Mouse (Mus musculus) kidney, adult 8-10 months (tissue): Measurements from ENCODE around the gene Cd5l.
"Not testable (repeated sequence)": the region's sequence is repeated elsewhere in the genome, so short reads cannot be mapped to it uniquely, and the experiment has no call there.

ENCODE experiments used
- DNase-seq, 2 experiments: peaks; one replicate each; pipeline ENCODE4 v3.0.0; 2022

The Cd5l gene

DNA sequence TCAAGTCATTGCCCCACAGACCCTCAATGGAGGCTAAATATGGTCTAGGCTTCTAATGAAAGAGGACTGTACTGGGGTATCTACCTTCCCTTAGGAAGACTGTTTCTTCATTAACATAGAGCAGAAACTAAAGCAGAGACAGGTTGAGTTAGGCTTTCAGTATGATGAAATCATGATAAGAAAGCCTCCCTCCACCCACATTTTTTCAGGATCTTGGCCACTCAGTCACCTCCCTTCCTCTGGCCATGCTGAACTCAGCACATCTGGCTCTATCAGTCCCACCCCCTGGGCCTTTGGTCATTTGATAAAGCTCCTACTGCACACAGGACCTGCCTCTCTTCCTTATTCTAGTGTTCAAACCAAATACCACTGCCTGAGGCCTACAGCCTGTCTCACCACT is at the start of gene Cd5l:
Cd5l (plus strand) TSS at position 301 of the 400 bp plus-strand sequence.
- no peak for DNase-seq

DNA sequence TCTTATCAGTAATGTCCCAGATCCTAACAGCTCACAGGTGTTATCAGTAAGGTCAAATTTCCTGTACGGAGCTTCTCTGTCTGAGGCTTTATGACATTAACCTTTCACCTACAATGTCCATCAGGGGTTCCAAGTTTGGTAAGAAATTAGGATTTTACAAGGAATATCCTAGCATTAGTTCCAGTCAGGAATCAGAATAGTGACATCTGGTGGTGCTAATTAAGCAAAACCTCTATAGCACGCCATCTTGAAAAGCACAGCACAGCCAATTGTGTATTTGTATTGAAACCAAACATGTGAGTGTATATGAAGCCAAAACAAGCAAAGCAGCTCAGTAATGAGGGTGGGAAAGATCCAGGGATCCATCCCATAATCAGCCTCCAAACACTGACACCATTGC is 47.8 kb upstream of the Cd5l start:
- no peak for DNase-seq

DNA sequence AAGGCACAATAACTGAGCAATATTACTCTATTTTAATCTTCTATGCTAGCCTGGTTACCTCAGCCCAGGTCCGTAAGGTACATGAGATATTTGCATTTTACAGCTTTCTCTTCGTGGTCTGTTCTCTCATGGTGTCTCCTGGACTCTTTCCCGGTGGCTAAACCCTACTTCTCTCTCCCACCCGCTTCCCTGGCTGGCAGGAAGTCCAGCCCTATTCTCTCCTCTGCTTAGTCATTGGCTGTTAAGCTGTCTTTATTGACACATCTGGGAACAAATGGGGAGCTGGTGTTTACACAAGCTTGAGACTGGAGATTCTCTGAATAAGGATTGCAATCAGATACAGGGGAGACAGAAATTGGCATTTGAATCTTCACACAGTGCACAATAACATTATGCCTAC is 35.1 kb upstream of the Cd5l start:
- no peak for DNase-seq

DNA sequence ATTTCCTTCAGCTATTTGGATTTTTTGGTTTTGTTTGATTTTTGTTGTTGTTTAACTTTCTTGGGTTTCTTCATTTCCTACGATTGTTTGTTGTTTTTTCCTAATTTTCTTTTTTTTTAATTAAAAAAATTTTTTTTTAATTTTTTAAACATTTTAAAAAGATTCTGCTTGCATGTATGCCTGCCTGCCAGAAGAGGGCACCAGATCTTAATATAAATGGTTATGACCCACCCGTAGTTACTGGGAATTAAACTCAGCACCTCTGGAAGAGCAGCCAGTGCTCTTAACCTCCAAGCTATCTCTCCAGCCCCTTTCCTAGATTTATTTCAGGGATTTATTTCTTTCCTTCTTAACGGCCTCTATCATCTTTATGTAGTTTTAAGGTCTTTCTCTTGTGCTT is 33.9 kb upstream of the Cd5l start:
- DNase-seq: no peak

DNA sequence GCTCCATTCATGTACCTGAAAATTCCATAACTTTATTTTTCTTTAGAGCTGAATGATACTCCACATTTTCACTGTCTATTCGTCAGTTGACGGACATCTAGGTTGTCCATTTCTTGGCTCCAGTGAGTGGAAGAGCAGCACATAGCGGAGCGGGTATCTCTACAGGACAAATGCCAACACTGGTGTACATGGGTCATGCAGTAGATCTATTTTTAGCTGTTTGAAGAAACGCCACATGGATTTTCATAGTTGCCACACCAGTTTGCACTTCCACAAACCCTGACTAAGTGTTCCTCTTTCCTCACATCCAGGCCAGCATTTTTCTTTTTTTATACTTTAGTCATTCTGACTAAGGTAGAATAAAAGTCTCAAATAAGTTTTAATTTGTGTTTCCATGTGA is 19.8 kb upstream of the Cd5l start:
- DNase-seq: no peak

DNA sequence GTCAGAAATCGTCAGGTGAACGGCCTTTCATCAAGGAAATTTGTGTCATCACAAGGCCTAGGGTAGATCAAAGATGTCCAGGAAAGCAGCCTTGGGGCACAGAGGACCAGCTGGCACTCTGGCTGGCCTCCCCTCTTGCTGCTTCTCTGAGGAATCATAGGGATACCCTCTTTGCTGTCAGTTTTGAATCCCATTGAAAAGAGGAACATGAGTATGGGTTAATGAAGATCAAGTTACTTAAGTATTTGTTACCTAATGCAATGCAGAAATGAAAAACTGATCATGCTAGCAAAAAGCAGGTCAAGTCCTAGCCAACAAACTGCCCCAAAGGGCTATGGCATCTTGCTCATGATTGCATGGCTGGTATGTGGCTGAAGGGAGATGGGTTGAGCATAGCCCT is 6.7 kb upstream of the Cd5l start:
- not testable (repeated sequence) for DNase-seq

DNA sequence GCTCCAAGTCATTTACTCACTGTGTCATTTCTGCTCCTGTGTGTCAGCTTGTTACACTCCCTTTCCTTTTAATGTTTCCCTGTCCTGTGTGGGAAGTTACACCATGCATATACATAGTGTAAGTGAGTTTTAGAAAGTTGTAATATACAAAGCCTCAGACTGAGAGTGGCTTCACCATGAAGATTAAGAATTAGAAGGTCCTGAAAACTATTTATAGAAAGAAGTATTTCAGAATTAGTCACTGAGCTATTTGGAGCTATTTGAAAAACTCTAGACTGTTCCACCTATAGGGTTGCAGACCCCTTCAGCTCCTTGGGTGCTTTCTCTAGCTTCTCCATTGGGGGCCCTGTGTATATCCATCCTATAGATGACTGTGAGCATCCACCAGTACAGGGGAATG is 1.5 kb downstream of the Cd5l start:
- DNase-seq: no peak

DNA sequence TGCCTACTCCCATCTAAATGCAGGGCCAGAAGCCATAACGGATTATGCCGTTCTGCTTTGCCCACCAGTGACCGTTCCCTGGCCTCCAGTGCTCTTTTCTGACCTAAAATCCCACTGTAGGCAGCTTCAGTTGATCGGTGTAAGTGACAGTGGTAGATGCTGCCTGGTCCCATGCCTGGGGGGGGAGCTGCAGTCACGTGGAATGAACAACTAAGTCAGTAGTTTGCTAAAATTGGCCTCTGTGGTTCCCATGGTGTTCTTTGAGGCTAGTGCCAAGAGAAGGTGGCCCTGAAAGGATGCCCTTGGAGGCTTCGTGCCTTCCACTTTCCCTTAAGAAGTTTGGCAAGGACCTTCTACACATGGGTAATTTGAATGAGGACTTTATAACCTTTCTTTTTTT is 2.8 kb downstream of the Cd5l start:
- no peak for DNase-seq

DNA sequence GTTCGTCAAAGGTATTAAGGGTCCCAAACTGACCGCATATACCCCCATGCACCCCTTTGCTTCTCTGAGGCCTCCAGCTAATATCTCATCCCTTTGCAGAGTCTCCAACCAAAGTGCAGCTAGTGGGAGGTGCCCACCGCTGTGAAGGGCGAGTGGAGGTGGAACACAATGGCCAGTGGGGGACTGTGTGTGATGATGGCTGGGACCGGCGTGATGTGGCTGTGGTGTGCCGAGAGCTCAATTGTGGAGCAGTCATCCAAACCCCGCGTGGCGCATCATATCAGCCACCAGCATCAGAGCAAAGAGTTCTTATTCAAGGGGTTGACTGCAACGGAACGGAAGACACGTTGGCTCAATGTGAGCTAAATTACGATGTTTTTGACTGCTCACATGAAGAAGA is 8.0 kb downstream of the Cd5l start:
- DNase-seq: no peak

GRCm38 (mm10) chr3:87367511-87367910 is 9.8 kb downstream of the Cd5l start:
- no peak for DNase-seq

- DNase-seq: no peak
Measured at GRCm38 (mm10) chr3:87369181-87369580, 11.5 kb downstream of the Cd5l start.

GRCm38 (mm10) chr3:87376195-87377165 is 18.8 kb downstream of the Cd5l start, which contains the start of gene Fcrl1:
Fcrl1 (plus strand) TSS chr3:87376387.
- DNase-seq: no peak

- DNase-seq: no peak
Measured at GRCm38 (mm10) chr3:87377228-87377627, 19.5 kb downstream of the Cd5l start.

- DNase-seq: no peak
Measured at GRCm38 (mm10) chr3:87377719-87378118, 20.0 kb downstream of the Cd5l start.

DNA sequence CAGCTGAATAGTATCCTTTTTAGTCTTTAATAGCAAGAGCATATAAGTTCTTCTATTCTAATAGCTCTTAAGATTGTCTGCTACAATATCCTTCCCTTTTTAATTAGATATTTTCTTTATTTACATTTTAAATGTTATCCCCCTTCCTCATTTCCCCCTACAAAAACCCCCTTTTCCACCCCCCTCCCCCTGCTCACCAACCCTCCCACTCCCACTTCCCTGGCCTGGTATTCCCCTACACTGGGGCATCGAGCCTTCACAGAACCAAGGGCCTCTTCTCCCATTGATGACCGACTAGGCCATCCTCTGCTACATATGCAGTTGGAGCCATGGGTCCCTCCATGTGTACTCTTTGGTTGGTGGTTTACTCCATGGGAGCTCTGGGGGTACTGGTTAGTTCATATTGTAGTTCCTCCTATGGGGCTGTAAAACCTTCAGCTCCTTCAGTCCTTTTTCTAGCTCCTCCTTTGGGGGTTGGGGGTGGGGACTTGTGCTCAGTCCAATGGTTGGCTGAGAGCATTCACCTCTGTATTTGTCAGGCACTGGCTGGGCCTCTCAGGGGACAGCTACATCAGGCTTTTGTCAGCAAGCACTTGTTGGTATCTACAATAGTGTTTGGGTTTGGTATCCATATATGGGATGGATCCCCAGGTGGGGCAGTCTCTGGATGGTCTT is 22.1 kb downstream of the Cd5l start:
- not testable (repeated sequence) for DNase-seq

DNA sequence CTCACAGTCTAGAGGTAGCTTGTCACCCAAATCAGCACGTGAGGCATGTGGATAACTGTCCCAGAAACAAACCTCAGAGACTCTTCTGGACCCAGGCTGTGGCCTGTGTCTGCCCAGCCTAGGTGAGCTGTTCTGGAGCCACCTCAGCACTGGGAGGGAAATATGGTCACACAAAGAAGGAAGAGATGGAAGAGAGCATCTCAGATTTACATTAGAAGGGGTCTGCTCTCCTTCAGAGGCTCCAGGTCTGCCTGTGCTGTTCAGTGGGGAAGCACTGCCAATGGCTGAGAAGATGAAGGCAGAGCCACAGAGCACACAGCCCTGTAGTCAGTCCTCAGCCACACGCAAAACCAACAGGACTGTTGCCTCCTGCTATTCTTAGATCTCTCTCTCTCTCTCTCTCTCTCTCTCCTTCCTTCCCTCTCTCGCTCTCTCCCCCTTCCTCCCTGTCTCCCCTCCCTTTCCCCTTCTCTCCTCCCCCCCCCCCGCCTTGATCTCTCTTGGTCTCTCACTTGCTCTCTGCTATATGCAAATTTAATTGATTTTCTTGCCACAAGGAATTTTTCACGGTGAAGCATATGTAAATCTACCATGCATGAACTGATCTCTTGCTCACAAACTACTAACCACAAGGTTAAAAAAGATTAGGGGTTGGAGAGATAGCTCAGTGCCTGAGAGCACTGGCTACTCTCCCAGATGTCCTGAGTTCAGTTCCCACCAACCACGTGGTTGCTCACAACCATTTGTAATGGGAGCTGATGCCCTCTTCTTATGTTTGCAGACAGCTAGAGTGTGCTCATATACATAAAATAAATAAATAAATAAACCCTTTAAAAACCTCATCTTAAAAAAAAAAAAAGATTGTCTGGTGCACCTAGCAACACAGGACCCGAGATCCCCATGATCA is 24.4 kb downstream of the Cd5l start:
- DNase-seq: no peak

DNA sequence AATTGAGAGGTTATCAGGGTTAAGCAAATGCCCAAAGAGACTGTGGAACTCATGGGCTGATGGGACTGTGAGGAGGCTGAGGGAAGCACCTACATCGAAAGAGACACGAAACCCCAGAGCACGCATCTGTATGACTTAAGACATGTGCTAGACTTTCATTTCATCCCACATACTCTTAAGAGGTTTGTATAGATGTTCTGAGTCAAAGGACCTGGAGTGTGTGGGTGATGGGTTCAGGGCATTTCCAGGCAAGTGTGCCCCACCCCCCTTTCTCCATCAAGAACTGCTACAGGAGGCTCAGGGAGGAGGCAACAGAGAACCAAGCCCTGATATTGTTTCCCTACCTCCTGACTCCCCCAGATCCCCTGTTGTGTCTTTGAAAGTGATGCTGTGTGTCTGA is 25.6 kb downstream of the Cd5l start:
- no peak for DNase-seq

DNA sequence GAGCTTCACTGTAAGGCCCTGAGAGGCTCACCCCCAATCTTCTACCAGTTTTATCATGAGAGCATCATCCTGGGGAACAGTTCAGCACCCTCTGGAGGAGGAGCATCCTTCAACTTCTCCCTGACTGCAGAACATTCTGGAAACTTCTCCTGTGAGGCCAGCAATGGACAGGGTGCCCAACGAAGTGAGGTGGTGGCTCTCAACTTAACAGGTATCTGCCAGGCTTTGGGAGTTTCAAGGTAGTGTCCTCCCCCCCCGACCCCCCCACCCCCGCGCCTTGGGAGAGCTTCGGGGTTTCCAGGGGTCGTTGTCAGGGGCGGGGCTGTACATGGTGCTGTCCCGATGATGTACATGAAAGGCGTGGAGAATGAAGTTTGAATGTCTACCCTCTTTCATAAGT is 27.4 kb downstream of the Cd5l start:
- DNase-seq: no peak

GRCm38 (mm10) chr3:87390935-87391334 is 33.3 kb downstream of the Cd5l start:
- DNase-seq: no peak

- DNase-seq: no peak
Measured at GRCm38 (mm10) chr3:87398809-87399208, 41.1 kb downstream of the Cd5l start.

DNA sequence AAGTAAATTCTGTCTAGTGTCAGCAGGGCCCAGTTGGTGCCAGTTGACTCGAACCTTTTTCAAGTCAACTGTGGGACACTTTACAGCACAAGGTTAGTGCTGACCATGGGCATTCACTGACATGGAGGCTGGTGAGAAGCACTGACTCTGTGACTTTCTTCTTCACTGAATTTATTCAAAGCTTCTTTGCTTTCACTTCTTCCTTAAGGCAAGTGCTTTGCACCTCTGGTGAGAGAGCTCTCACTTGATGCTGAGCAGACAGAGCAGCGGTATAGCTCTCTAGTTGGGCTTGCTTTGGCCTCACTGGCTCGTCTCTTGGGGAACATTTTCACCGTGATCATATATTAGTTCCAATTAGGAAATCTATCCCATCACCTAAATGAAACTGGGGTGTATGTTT is 42.2 kb downstream of the Cd5l start:
- DNase-seq: no peak

- no peak for DNase-seq
Measured at GRCm38 (mm10) chr3:87401321-87401720, 43.6 kb downstream of the Cd5l start.

DNA sequence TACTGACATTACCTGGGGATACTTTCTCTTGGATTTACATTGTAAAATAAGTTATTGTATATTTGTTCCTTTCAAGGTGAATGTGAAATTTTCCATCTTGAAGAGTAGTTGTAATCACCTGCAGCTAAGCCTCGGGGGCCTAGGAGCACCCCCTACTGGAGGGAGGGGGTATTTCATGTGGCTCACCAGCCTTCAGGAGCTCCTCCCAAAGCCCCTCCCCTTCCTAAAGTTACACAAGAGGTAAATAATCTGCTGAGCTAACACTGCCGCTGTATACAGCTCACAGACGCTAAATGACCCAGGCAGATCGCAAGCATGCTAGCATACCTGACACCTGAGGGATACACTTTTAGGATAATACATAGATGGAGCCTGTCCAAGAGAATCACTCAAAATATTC is 50.5 kb downstream of the Cd5l start:
- DNase-seq: peak; percentile 4 to 10
